Mouse (Mus musculus) myocyte (in vitro differentiated cells): ENCODE measurements around the gene Rffl.

Experiments used
- CEBPB ChIP-seq: IDR thresholded peaks from 2 replicates; pipeline ENCODE4 v1.6.1; 2011; ENCODE audit warnings: mild to moderate bottlenecking, moderate library complexity; ENCODE audit not compliant: poor library complexity, insufficient read depth, severe bottlenecking
- E2F4 ChIP-seq: IDR thresholded peaks from one replicate; pipeline ENCODE4 v1.6.1; 2011; ENCODE audit warnings: mild to moderate bottlenecking, control low read depth, moderate library complexity; ENCODE audit not compliant: insufficient read depth
- MAX ChIP-seq: IDR thresholded peaks from one replicate; pipeline ENCODE4 v1.6.1; 2011; ENCODE audit warnings: low read depth, mild to moderate bottlenecking, control low read depth
- MYOG ChIP-seq, 3 experiments: IDR thresholded peaks; one replicate each; pipeline ENCODE4 v1.6.1; 2011; ENCODE audit warnings: control low read depth in 2 of 3, low read depth in 2 of 3, mild to moderate bottlenecking in 2 of 3; ENCODE audit not compliant: insufficient read length in 2 of 3, control insufficient read depth in 1 of 3, insufficient read depth in 1 of 3
- POLR2A ChIP-seq: IDR thresholded peaks from one replicate; pipeline ENCODE4 v1.6.1; 2011; ENCODE audit warnings: low read depth, mild to moderate bottlenecking, control low read depth, moderate library complexity; ENCODE audit not compliant: insufficient read length
- POLR2AphosphoS2 ChIP-seq: IDR thresholded peaks from one replicate; pipeline ENCODE4 v1.6.1; 2011; ENCODE audit warnings: low read depth, control low read depth; ENCODE audit not compliant: insufficient read length
- REST ChIP-seq: IDR thresholded peaks from one replicate; pipeline ENCODE4 v1.6.1; 2011; ENCODE audit warnings: mild to moderate bottlenecking, control low read depth, moderate library complexity; ENCODE audit not compliant: insufficient read depth, insufficient read length
- SRF ChIP-seq: IDR thresholded peaks from one replicate; pipeline ENCODE4 v1.6.1; 2011; ENCODE audit warnings: low read depth; ENCODE audit not compliant: control insufficient read depth, insufficient read length
- TCF12 ChIP-seq: IDR thresholded peaks from one replicate; pipeline ENCODE4 v1.6.1; 2011; ENCODE audit warnings: mild to moderate bottlenecking, control low read depth; ENCODE audit not compliant: poor library complexity, insufficient read depth, severe bottlenecking
- USF1 ChIP-seq: IDR thresholded peaks from one replicate; pipeline ENCODE4 v1.6.1; 2011; ENCODE audit warnings: low read depth, mild to moderate bottlenecking, control low read depth, moderate library complexity

DNA sequence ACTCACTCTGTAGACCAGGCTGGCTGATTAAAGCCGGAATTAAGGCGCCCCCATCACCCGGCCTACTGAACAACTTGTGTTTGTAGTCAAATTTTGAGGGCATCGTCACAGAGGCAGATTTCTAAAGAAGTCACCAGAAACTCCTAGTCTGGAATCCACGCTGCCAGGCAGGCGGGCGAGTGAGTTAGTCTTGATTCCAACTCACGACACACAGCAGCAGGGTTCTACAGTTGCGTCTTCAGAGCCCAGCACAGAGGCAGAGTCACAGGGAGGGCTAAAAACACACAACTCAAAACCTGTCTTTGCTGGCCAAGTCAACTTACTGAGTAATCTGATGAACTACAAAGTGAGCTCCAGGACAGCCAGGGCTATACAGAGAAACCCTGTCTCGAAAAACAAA is 18.5 kb downstream of the Rffl start:
- TF ChIP-seq TCF12, result no peak
- no peak for TF ChIP-seq POLR2A
- TF ChIP-seq USF1, result no peak
- no peak for TF ChIP-seq REST
- TF ChIP-seq E2F4, result no peak
- no peak for TF ChIP-seq MYOG (IDR thresholded peaks at IDR 0.05; ENCODE audit: control insufficient read depth in 1 of 3, insufficient read depth in 1 of 3, insufficient read length in 2 of 3, low read depth in 2 of 3)
- no peak for TF ChIP-seq MAX
- TF ChIP-seq POLR2AphosphoS2, result no peak
- TF ChIP-seq CEBPB, result no peak
- no peak for TF ChIP-seq SRF
